Mouse (Mus musculus) lung, postnatal 0 days (tissue): ENCODE results near the gene Smg8.

Experiments used
- CTCF ChIP-seq: IDR thresholded peaks from 2 replicates; pipeline ENCODE4 v1.5.1; 2016; ENCODE audit warnings: antibody characterized with exemption, mild to moderate bottlenecking
- EP300 ChIP-seq: IDR thresholded peaks from 2 replicates; pipeline ENCODE4 v1.6.1; 2016; ENCODE audit warnings: antibody characterized with exemption, mild to moderate bottlenecking, control low read depth

DNA sequence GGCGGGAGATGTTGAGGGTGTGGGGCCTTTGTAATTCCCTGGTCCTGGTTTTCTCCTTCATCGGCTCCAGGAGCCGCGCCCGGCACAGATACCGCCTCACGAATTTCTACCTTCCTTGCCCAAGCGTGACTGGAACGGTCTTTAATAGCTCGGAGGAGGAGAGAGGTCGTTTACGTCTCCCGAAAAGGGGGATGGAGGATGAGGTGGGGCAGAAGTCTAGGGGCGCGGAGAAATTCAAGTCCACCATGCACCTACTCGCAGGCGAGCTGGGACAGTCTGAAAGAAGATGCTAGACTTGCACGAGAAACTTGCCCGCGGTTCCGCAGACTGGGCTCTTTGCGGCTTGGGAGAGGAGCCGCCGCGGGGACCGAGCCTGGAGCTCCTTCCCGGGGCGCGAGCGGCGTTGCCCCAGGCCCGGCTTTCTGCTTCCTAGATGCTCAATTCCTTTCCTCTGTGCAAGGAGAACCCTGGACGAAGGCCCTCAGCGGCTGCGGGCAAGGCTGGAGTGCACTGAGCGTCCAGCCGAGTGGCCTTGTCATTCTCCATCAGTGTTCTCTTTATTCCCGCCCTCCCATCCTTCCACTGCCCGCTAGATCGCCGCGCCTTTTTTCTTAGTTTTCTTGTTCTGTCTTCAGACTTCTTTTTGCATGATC, 23.1 kb upstream of the Smg8 start:
- TF ChIP-seq CTCF, result no peak
- no peak for TF ChIP-seq EP300
